Comparison of ENCODE assay signal across 8 mouse cellular contexts in genomic region chr16:10540763-10541597, GRCm38 (mm10). TPM values are rescaled to one million over a fixed set of nuclear protein-coding genes. Genes with fewer than 3 reads are reported as not detected.
A peak's percentile ranks its signal among the peaks of the same experiment; 100 is the strongest.
DNase-seq lines count a peak whose midpoint lies in the region; ATAC-seq lines count a peak whose summit lies in the region.

No protein-coding gene starts in this region.

- H3K4me3 ChIP-seq in heart, embryonic 14.5 days (ENCODE audit: control insufficient read depth in 1 of 2, insufficient read depth in 1 of 2, low read depth in 1 of 2, low read length in 2 of 2): peak overlapping the region; percentile 78 to 80
- peak overlapping the region; percentile 87 for H3K4me3 ChIP-seq in hindbrain, embryonic 10.5 days
- peak overlapping the region; percentile 81 for H3K4me3 ChIP-seq in midbrain, embryonic 10.5 days

- DNase-seq in heart, postnatal 4 days: no peak
- peak; percentile 8 for DNase-seq in MN1 (ENCODE audit: low spot score)
- no peak for DNase-seq in hindbrain, embryonic 10.5 days (ENCODE audit: low spot score)
- DNase-seq in midbrain, embryonic 10.5 days (ENCODE audit: low spot score): no peak
- no peak for DNase-seq in left cerebral cortex, postnatal 36 days (ENCODE audit: low spot score in 2 of 2)
- no peak for DNase-seq in gastrocnemius, postnatal 10 days
- no peak for DNase-seq in thymus, postnatal 4 days

- ATAC-seq in heart, embryonic 14.5 days (ENCODE audit: insufficient number of reproducible peaks, insufficient read depth, low FRiP score, low read depth): no peak

- H3K27me3 ChIP-seq in heart, embryonic 14.5 days (ENCODE audit: control insufficient read depth, insufficient read depth, low read length): no peaks in the 10 kb centered on the region
- H3K27me3 ChIP-seq in hindbrain, embryonic 10.5 days (ENCODE audit: insufficient read depth, poor library complexity, severe bottlenecking): no peaks in the 10 kb centered on the region
- H3K27me3 ChIP-seq in midbrain, embryonic 10.5 days (ENCODE audit: low read depth, poor library complexity, severe bottlenecking): no peaks in the 10 kb centered on the region

- H3K4me1 ChIP-seq in heart, embryonic 14.5 days (ENCODE audit: control insufficient read depth in 2 of 2, insufficient read depth in 2 of 2, low read length in 2 of 2): peaks cover 29 to 47% of the 10 kb centered on the region in 2 experiments
- peaks cover 42% of the 10 kb centered on the region for H3K4me1 ChIP-seq in hindbrain, embryonic 10.5 days (replicated peaks)
- peaks cover 44% of the 10 kb centered on the region for H3K4me1 ChIP-seq in midbrain, embryonic 10.5 days

- WGBS in heart, embryonic 14.5 days: 62% methylated on average over 16 of the region's 16 CpGs
- 79% methylated on average over 16 of the region's 16 CpGs for WGBS in hindbrain, embryonic 10.5 days
- 79% methylated on average over 16 of the region's 16 CpGs for WGBS in midbrain, embryonic 10.5 days

- H3K36me3 ChIP-seq in heart, embryonic 14.5 days (ENCODE audit: control insufficient read depth, insufficient read depth, low read length): peaks cover 11% of the 10 kb centered on the region; the same call in 1 of the 2 replicates
- peaks cover 5% of the 10 kb centered on the region for H3K36me3 ChIP-seq in hindbrain, embryonic 10.5 days
- H3K36me3 ChIP-seq in midbrain, embryonic 10.5 days: 0 out of 2 replicates have a peak, but pooled peaks cover 4% of the 10 kb centered on the region

- H3K27ac ChIP-seq in heart, embryonic 14.5 days (replicated peaks in 1 of 2; ENCODE audit: control insufficient read depth in 1 of 2, insufficient read depth in 1 of 2, low read depth in 2 of 2, low read length in 2 of 2): peak overlapping the region; percentile 82 to 92; a peak in 3 of 4 replicates
- 0 out of 2 replicates have a peak overlapping the region, but pooled peaks have one; percentile 95 for H3K27ac ChIP-seq in hindbrain, embryonic 10.5 days
- H3K27ac ChIP-seq in midbrain, embryonic 10.5 days (replicated peaks): no peak overlapping the region

- H3K9me3 ChIP-seq in heart, embryonic 14.5 days (ENCODE audit: control insufficient read depth, low read length): no peaks in the 10 kb centered on the region
- H3K9me3 ChIP-seq in hindbrain, embryonic 10.5 days: no peaks in the 10 kb centered on the region
- H3K9me3 ChIP-seq in midbrain, embryonic 10.5 days (replicated peaks): no peaks in the 10 kb centered on the region

- peak overlapping the region; percentile 90 for H3K9ac ChIP-seq in heart, embryonic 14.5 days (ENCODE audit: low read length)

- H3K4me2 ChIP-seq in heart, embryonic 14.5 days (ENCODE audit: low read length): peak overlapping the region; percentile 90

- intact Hi-C loops in left cerebral cortex, postnatal 36 days (cut with DNase I): no loop called here

RNA-seq across cellular contexts. Expression of gene Dexi, which starts 1.9 kb away (rescaled TPM):
- polyA plus RNA-seq in heart, embryonic 14.5 days (2014; fragmentation: Nextera tagmentation; extraction: Ambion mirVana): 27.1 and 29.0 TPM in 2 replicates
- 10 to 100 TPM; 22.4 to 22.6 TPM for total RNA-seq in heart, postnatal 4 days (2021)
- 14.9 and 22.1 TPM in 2 replicates for polyA plus RNA-seq in hindbrain, embryonic 10.5 days (2016; fragmentation: Nextera tagmentation; extraction: Ambion mirVana)
- polyA plus RNA-seq in midbrain, embryonic 10.5 days (2016; fragmentation: Nextera tagmentation; extraction: Ambion mirVana): 15.6 and 17.4 TPM in 2 replicates
- 10 to 100 TPM; 65.3 TPM for total RNA-seq in left cerebral cortex, postnatal 36 days (2021)
- total RNA-seq in gastrocnemius, postnatal 10 days (2021): 10 to 100 TPM; 26.8 to 30.3 TPM

RNA-seq across cellular contexts. Expression of gene Clec16a, which starts 4.2 kb away (rescaled TPM):
- 32.5 and 34.8 TPM in 2 replicates for polyA plus RNA-seq in heart, embryonic 14.5 days (2014; fragmentation: Nextera tagmentation; extraction: Ambion mirVana)
- total RNA-seq in heart, postnatal 4 days (2021): 10 to 100 TPM; 40.5 to 42.2 TPM
- polyA plus RNA-seq in hindbrain, embryonic 10.5 days (2016; fragmentation: Nextera tagmentation; extraction: Ambion mirVana): 34.5 and 35.0 TPM in 2 replicates
- 27.2 and 30.8 TPM in 2 replicates for polyA plus RNA-seq in midbrain, embryonic 10.5 days (2016; fragmentation: Nextera tagmentation; extraction: Ambion mirVana)
- total RNA-seq in left cerebral cortex, postnatal 36 days (2021): 10 to 100 TPM; 92.4 to 97.8 TPM
- 10 to 100 TPM; 24.5 to 25.8 TPM for total RNA-seq in gastrocnemius, postnatal 10 days (2021)
